Mouse (Mus musculus): ENCODE results near the gene Numa1.
A peak's percentile ranks its signal among the peaks of the same experiment; 100 is the strongest.

Numa1 gene

GRCm38 (mm10) chr7:102048524-102048923, 114.6 kb downstream of the Numa1 start:
- DNase-seq (ENCODE audit: low read depth), result peak; percentile 9

- no peak for DNase-seq (ENCODE audit: low read depth)
Observed at GRCm38 (mm10) chr7:102061353-102061752, 127.4 kb downstream of the Numa1 start.

- no peak for DNase-seq (ENCODE audit: low read depth)
Observed at GRCm38 (mm10) chr7:102062203-102062602, 128.3 kb downstream of the Numa1 start.

GRCm38 (mm10) chr7:102063891-102064290, 130.0 kb downstream of the Numa1 start:
- DNase-seq (ENCODE audit: low read depth), result no peak
